Mouse (Mus musculus) embryo, embryonic 10 days (tissue): ENCODE measurements around the gene Xylt1.
A peak's percentile ranks its signal among the peaks of the same experiment; 100 is the strongest.

Source experiments
- DNase-seq: peaks from one replicate; pipeline ENCODE4 v3.0.0-alpha.2; 2015; ENCODE audit warnings: low spot score

Xylt1 gene

GRCm38 (mm10) chr7:117394380-117394779, 13.6 kb downstream of the Xylt1 start:
- DNase-seq, result no peak

GRCm38 (mm10) chr7:117395511-117395910, 14.7 kb downstream of the Xylt1 start:
- no peak for DNase-seq

DNA sequence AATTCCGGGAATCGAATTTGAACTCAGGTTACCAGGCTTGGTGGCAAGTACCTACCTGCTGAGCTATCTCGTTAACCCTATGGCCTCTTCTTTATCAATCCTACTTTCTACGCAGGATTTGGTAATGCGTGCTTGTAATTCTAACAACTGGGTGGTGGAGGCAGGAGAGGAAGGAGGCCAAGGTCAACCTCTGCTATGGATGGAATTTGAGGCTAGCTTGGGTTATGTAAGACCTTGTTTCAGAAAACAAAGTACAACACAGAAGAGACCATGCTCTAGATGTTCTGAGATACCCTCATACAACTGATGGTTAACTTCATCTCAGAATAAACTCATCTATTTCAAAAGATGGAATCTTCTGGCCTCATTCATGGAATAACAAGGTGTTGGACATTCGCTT, 17.1 kb downstream of the Xylt1 start:
- no peak for DNase-seq

- DNase-seq, result no peak
These were observed 19.2 kb downstream of the Xylt1 start for GRCm38 (mm10) chr7:117399971-117400370.

DNA sequence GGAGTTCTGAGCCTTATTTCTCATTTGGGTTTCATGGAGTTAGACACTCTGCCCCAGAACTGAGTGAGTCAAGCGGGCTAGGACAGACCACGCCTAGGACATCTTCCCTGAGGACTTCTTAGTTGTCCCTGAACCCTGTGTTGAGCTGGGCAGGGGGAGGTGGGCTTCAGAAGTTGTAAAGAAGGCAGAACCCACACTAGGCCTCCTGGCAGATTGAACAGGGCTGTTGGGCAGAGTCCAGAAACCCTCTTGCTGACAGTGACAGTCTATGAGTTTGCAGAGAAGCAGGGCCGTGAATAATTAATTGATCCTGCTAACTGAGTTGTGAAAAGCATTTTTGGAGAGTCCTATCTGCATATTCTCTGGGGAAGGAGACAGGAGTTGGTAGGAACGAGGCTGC, 20.8 kb downstream of the Xylt1 start:
- DNase-seq, result no peak

- DNase-seq, result no peak
These were observed 25.6 kb downstream of the Xylt1 start for GRCm38 (mm10) chr7:117406336-117406735.

GRCm38 (mm10) chr7:117409268-117409988, 28.6 kb downstream of the Xylt1 start:
- no peak for DNase-seq

DNA sequence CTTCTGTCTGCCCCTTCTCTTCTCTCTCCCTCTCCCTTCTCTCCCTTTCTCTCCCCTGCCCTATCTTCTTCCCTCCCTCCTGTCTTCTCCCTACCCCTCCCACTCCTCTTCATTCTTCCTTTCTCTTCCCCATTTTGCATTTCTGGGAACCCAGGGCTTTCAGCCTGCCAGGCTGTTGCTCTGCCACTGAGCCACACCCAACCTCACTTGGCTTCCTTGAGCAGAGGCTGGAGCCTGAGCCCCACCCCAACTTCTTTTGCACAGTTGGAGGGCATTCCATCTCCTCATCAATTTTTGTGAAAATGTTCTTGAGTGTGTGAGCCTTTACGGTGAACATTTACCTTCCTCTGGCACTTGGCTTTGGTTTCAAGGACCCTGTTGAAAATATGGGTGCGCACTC, 31.1 kb downstream of the Xylt1 start:
- DNase-seq, result no peak

- no peak for DNase-seq
These were observed 31.6 kb downstream of the Xylt1 start for GRCm38 (mm10) chr7:117412405-117412804.

- no peak for DNase-seq
These were observed 33.7 kb downstream of the Xylt1 start for GRCm38 (mm10) chr7:117414341-117415008.

DNA sequence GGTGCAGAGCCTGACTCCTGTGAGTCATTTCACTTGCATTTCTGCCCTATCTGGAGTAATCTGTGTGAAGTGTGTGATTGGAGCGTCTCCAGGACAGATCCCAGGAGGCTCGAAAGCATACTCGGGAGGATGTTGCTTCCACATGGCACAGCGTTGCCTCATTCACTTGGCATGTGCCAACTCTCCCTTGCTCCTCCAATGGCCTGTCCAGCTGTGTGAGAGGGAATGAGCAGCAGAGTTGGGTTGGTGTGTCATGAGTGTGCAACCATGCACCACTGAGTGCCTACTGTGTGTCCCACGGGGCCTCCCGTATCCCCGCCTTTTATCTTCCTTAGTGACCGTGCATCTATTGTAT, 34.2 kb downstream of the Xylt1 start:
- no peak for DNase-seq

- DNase-seq, result no peak
These were observed 38.3 kb downstream of the Xylt1 start for GRCm38 (mm10) chr7:117419041-117419440.

- no peak for DNase-seq
These were observed 39.1 kb downstream of the Xylt1 start for GRCm38 (mm10) chr7:117419846-117420245.

DNA sequence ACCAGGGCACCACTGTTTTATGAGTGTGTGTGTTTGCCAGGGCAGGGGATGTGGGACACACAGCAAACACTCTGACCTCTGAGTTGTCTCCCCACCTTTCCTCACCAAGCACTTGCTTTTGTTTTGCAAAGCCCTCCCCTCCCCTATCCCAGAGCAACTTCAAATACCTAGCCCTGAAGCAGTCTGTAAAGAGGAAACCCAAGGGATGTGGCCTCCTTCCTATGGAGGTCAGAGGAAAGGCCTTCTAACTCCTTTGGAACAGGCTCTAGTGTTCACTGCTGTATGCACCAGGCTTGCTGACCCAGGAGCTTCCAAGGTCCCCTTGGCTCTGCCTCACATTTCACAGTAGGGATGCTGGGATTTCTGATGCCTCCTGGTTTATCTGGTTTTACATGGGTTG, 39.5 kb downstream of the Xylt1 start:
- no peak for DNase-seq

GRCm38 (mm10) chr7:117420836-117421566, 40.2 kb downstream of the Xylt1 start:
- no peak for DNase-seq

DNA sequence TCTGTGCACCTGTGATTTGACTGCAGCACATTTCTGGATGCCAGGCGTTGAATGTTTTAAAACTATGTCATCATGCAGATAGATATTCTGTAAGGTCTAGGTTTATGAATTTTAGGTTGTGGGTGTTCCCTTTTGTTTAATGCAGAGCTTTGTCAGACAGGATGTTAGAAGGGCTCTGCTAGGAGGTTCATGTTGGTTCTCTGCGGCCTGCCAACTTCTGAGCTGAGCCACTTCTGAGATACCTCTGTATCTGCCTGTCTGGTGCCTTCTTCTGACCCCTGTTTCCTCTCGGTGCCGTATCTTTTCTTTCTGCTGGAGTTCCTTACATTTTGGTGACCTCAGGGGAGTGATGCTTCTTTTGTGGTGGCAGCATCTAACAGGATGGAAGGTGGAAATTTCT, 44.1 kb downstream of the Xylt1 start:
- DNase-seq, result no peak

GRCm38 (mm10) chr7:117426366-117426765, 45.6 kb downstream of the Xylt1 start:
- no peak for DNase-seq

- DNase-seq, result peak; percentile 68
These were observed 48.0 kb downstream of the Xylt1 start for GRCm38 (mm10) chr7:117428690-117429224.

- no peak for DNase-seq
These were observed 48.7 kb downstream of the Xylt1 start for GRCm38 (mm10) chr7:117429483-117429882.

GRCm38 (mm10) chr7:117429895-117430294, 49.1 kb downstream of the Xylt1 start:
- no peak for DNase-seq

DNA sequence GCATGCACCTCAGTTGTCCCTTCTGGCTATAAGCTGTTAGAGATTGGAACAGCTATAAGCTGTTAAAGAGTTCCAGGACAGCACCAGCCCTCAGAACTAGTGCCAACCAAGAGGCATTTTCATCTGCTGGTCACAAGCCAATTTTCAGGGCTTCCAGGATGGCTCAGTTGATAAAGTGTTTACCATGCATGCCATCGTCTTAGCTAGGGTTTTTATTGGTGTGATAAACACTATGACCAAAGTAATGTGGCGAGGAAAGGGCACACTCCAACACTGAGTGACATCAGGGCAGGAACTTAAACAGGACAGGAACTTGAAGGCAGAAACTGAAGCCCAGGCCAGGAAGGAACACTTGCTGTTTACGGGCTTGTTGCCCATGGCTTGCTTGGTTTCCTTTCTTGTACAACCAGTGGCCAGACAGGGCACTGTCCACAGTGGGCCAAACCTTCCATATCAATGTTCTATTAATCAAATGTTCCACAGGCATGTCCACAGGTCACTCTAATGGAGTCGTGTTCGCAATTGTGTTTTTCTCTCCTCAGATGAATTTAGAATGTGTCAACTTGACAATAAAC, 49.7 kb downstream of the Xylt1 start:
- no peak for DNase-seq

GRCm38 (mm10) chr7:117433641-117434040, 52.9 kb downstream of the Xylt1 start:
- no peak for DNase-seq

DNA sequence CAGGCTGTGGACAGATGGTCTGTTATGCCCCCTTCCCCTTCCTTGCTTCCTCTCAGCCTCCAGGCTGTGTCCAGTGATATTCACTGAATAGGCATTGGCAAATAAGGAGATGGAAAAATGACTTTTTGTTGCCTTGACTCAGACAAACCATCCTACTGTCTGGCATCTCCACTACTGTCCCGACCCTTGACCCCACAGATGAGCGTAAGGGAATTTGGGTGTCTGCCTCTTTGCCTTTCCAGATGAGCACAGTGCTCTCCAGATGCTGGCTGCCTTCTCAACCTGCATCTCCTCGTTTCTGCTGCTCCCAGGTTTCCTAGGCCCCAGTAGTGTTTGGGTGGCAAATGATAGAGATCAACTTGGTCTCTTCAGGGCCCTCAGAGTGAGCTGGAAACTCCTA, 54.3 kb downstream of the Xylt1 start:
- no peak for DNase-seq
